In the genomic region with DNA sequence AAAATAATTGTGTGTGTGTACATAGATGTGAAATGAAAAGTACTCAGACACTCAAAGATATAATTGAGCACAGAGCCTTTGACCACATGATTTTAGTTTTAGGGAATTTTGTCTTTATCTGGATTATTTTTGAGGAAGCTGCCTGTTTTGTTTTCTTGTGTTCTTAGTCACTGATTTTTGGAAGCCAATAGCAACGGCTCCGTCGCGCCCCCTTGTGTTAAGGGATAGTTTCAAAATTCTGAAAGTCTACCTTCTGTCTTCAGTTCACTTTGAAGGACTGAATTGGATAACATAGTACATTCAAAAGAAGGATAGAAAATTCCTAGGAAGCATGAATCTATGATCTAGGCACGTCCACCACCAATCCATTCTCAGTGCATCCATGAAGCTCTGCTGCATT, we compare ENCODE assay signal across 10 mouse cellular contexts.
A peak's percentile ranks its signal among the peaks of the same experiment; 100 is the strongest.
DNase-seq lines count a peak whose midpoint lies in the region; ATAC-seq lines count a peak whose summit lies in the region.
"Had no signal": no experiment of that assay in that cellular context is flagged by ENCODE, and none has a peak within 500 bp of the region (broad histone marks: within the 10 kb centered on the region; RNA-seq: fewer than 3 reads in every experiment).

No protein-coding gene starts in this region.

- peak; percentile 52 for DNase-seq in hindbrain, embryonic 11.5 days (ENCODE audit: low spot score)
- peak; percentile 78 for DNase-seq in testis, postnatal 10 days (ENCODE audit: low spot score)
- no peak for DNase-seq in testis, postnatal 14 days (ENCODE audit: low spot score)
- DNase-seq in limb, embryonic 10.5 days (ENCODE audit: low spot score), result peak; percentile 41
- no peak for DNase-seq in natural killer cell, adult 2 months (ENCODE audit: low spot score in 2 of 2)
- DNase-seq in layer of hippocampus, adult 9-11 months, result no peak

- WGBS in hindbrain, embryonic 11.5 days, result 19% methylated on average over 5 of the region's 5 CpGs
- WGBS in hindbrain, embryonic 13.5 days, result 21% methylated on average over 5 of the region's 5 CpGs
- 20% methylated on average over 5 of the region's 5 CpGs for WGBS in limb, embryonic 10.5 days

- no peaks in the 10 kb centered on the region for H3K36me3 ChIP-seq in hindbrain, embryonic 11.5 days (ENCODE audit: control insufficient read depth, insufficient read depth, low read length)
- no peaks in the 10 kb centered on the region for H3K36me3 ChIP-seq in hindbrain, embryonic 13.5 days
- no peaks in the 10 kb centered on the region for H3K36me3 ChIP-seq in limb, embryonic 10.5 days
- H3K36me3 ChIP-seq: heart, embryonic 15.5 days had no signal

- no peak overlapping the region for H3K4me2 ChIP-seq in hindbrain, embryonic 11.5 days (replicated peaks; ENCODE audit: low read depth, low read length)
- H3K4me2 ChIP-seq in hindbrain, embryonic 13.5 days, result no peak overlapping the region
- H3K4me2 ChIP-seq: heart, embryonic 15.5 days had no signal

- H3K4me1 ChIP-seq in hindbrain, embryonic 11.5 days (replicated peaks; ENCODE audit: control insufficient read depth, insufficient read depth, low read length), result no peaks in the 10 kb centered on the region
- H3K4me1 ChIP-seq in hindbrain, embryonic 13.5 days (replicated peaks), result peaks cover 8% of the 10 kb centered on the region; the same call in 1 of the 2 replicates
- H3K4me1 ChIP-seq in limb, embryonic 10.5 days, result no peaks in the 10 kb centered on the region

- H3K27ac ChIP-seq in hindbrain, embryonic 11.5 days (ENCODE audit: low read depth, low read length), result no peak overlapping the region
- H3K27ac ChIP-seq in hindbrain, embryonic 13.5 days, result no peak overlapping the region
- no peak overlapping the region for H3K27ac ChIP-seq in limb, embryonic 10.5 days
- H3K27ac ChIP-seq: heart, embryonic 15.5 days; macrophage had no signal

- no peak for ATAC-seq in hindbrain, embryonic 11.5 days (ENCODE audit: low FRiP score)
- ATAC-seq in hindbrain, embryonic 13.5 days (ENCODE audit: low FRiP score), result no peak
- ATAC-seq in common myeloid progenitor, adult 5-6 weeks (replicated peaks; ENCODE audit: low read depth, poor library complexity, severe bottlenecking), result 0 out of 2 replicates have a peak, but pooled peaks have one; percentile 54

- no peak overlapping the region for H3K9ac ChIP-seq in hindbrain, embryonic 11.5 days (ENCODE audit: low read depth, low read length)
- H3K9ac ChIP-seq in hindbrain, embryonic 13.5 days, result no peak overlapping the region
- H3K9ac ChIP-seq: heart, embryonic 15.5 days had no signal

- no peak overlapping the region for H3K4me3 ChIP-seq in hindbrain, embryonic 11.5 days (ENCODE audit: low read depth, low read length)
- H3K4me3 ChIP-seq in hindbrain, embryonic 13.5 days, result no peak overlapping the region
- H3K4me3 ChIP-seq in limb, embryonic 10.5 days, result no peak overlapping the region
- H3K4me3 ChIP-seq: heart, embryonic 15.5 days had no signal

- no peaks in the 10 kb centered on the region for H3K9me3 ChIP-seq in hindbrain, embryonic 11.5 days (ENCODE audit: control insufficient read depth, low read length)
- H3K9me3 ChIP-seq in hindbrain, embryonic 13.5 days, result no peaks in the 10 kb centered on the region
- H3K9me3 ChIP-seq in limb, embryonic 10.5 days (replicated peaks), result no peaks in the 10 kb centered on the region
- H3K9me3 ChIP-seq: heart, embryonic 15.5 days had no signal

- H3K27me3 ChIP-seq in hindbrain, embryonic 11.5 days (ENCODE audit: control insufficient read depth, insufficient read depth, low read length), result no peaks in the 10 kb centered on the region
- no peaks in the 10 kb centered on the region for H3K27me3 ChIP-seq in hindbrain, embryonic 13.5 days
- H3K27me3 ChIP-seq in limb, embryonic 10.5 days (ENCODE audit: low read depth, poor library complexity, severe bottlenecking), result no peaks in the 10 kb centered on the region
- H3K27me3 ChIP-seq: heart, embryonic 15.5 days had no signal

Comparison
In these comparisons a context has a peak if more than half of its experiments do, and no peak if none do; other contexts are left out.
1. DNase-seq: peak in hindbrain, embryonic 11.5 days (single experiment), testis, postnatal 10 days (single experiment) and limb, embryonic 10.5 days (single experiment); none in testis, postnatal 14 days (single experiment), natural killer cell, adult 2 months (0 of 2) and layer of hippocampus, adult 9-11 months (single experiment).